Mouse (Mus musculus) lung, postnatal 0 days (tissue): ENCODE data around the gene Armc8.

Experiments
- CTCF ChIP-seq: IDR thresholded peaks from 2 replicates; pipeline ENCODE4 v1.5.1; 2016; ENCODE audit warnings: antibody characterized with exemption, mild to moderate bottlenecking
- EP300 ChIP-seq: IDR thresholded peaks from 2 replicates; pipeline ENCODE4 v1.6.1; 2016; ENCODE audit warnings: antibody characterized with exemption, mild to moderate bottlenecking, control low read depth

DNA sequence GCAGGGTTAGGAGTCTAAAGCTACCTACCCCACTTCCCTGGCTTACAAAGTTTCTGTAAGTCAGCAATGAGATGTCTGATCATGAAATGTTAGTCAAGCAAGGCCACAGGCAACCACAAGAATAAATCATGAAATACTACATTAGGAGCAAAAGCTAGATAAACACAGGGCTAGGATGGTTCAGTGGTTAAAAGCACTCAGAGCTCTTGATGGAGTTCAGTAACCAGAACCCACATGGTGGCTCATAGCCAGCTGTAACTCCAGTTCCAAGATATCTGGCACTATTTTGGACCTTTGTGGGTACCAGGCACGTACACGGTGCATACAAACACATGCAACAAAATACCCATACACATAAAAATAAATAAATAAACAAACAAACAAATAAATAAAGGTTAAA lies 15.7 kb downstream of the Armc8 start:
- TF ChIP-seq CTCF (no peak), EP300 (no peak)
